Mouse (Mus musculus) forebrain, embryonic 14.5 days (tissue): ENCODE data around the gene Slc1a4. TPM values are rescaled to one million over a fixed set of nuclear protein-coding genes. Genes with fewer than 3 reads are reported as not detected.

Source experiments
- polyA plus RNA-seq: library from polyadenylated mRNA; unstranded; fragments of >200 nt; fragmentation: Nextera tagmentation; extraction: Ambion mirVana; gene quantifications from 2 replicates; pipeline ENCODE4 v1.2.1, GENCODE M21; 2014

Slc1a4 gene
- polyA plus RNA-seq, 1 experiment from 2014 or later: 42.7 TPM

Other genes starting within 250 kb of the Slc1a4 start
- 79.6 and 80.9 TPM in 2 replicates for gene Actr2, start 219.8 kb downstream of the Slc1a4 start, polyA plus RNA-seq
- 230 and 259 TPM in 2 replicates for gene Rab1a, start 131.3 kb downstream of the Slc1a4 start, polyA plus RNA-seq
- 24.9 and 27.9 TPM in 2 replicates for gene Cep68, start 83.3 kb downstream of the Slc1a4 start, polyA plus RNA-seq
- 23.2 and 28.3 TPM in 2 replicates for gene Sertad2, start 210.5 kb upstream of the Slc1a4 start, polyA plus RNA-seq